Mouse (Mus musculus) liver, embryonic 12.5 days (tissue): ENCODE results near the gene Polk. TPM values are rescaled to one million over a fixed set of nuclear protein-coding genes. Genes with fewer than 3 reads are reported as not detected.

ENCODE experiments used
- ATAC-seq: fragments of 200-750 bp; cut with Nextera tagmentation; 2 replicates; pipeline ENCODE4 v1.8.0; 2017; ENCODE audit warnings: moderate number of reproducible peaks, mild to moderate bottlenecking, moderate library complexity
- H3K27ac ChIP-seq: fragments of 300-500 bp; sonication (generic); 2 replicates; pipeline ENCODE4 v1.5.1; 2016; ENCODE audit warnings: mild to moderate bottlenecking
- H3K27me3 ChIP-seq: fragments of 300-500 bp; sonication (generic); replicated peaks from 2 replicates; pipeline ENCODE4 v1.6.1; 2016; ENCODE audit warnings: mild to moderate bottlenecking, moderate library complexity
- H3K36me3 ChIP-seq: fragments of 300-500 bp; sonication (generic); 2 replicates; pipeline ENCODE4 v1.6.1; 2016; ENCODE audit warnings: mild to moderate bottlenecking, moderate library complexity
- H3K4me1 ChIP-seq: fragments of 300-500 bp; sonication (generic); 2 replicates; pipeline ENCODE4 v1.6.1; 2016
- H3K4me2 ChIP-seq: fragments of 300-500 bp; sonication (generic); 2 replicates; pipeline ENCODE4 v1.6.1; 2016; ENCODE audit warnings: mild to moderate bottlenecking, moderate library complexity
- H3K4me3 ChIP-seq: fragments of 300-500 bp; sonication (generic); 2 replicates; pipeline ENCODE4 v1.5.1; 2016; ENCODE audit warnings: mild to moderate bottlenecking, moderate library complexity
- H3K9ac ChIP-seq: fragments of 300-500 bp; sonication (generic); 2 replicates; pipeline ENCODE4 v1.6.1; 2016; ENCODE audit warnings: mild to moderate bottlenecking, moderate library complexity
- H3K9me3 ChIP-seq: fragments of 300-500 bp; sonication (generic); replicated peaks from 2 replicates; pipeline ENCODE4 v1.6.1; 2016; ENCODE audit warnings: mild to moderate bottlenecking, moderate library complexity
- WGBS: fragments of 180-500 bp; shearing (Covaris S2); methylation state at CpG from one replicate; pipeline ENCODE4 v1.1.7; 2016; ENCODE audit not compliant: insufficient replicate concordance; 5-methylcytosine and 5-hydroxymethylcytosine counted together
- polyA plus RNA-seq: library from polyadenylated mRNA; unstranded; fragments of >200 nt; fragmentation: Nextera tagmentation; extraction: Ambion mirVana; gene quantifications from 2 replicates; pipeline ENCODE4 v1.2.1, GENCODE M21; 2016

Gene Polk
- 6.2 and 6.9 TPM in 2 replicates for polyA plus RNA-seq

DNA sequence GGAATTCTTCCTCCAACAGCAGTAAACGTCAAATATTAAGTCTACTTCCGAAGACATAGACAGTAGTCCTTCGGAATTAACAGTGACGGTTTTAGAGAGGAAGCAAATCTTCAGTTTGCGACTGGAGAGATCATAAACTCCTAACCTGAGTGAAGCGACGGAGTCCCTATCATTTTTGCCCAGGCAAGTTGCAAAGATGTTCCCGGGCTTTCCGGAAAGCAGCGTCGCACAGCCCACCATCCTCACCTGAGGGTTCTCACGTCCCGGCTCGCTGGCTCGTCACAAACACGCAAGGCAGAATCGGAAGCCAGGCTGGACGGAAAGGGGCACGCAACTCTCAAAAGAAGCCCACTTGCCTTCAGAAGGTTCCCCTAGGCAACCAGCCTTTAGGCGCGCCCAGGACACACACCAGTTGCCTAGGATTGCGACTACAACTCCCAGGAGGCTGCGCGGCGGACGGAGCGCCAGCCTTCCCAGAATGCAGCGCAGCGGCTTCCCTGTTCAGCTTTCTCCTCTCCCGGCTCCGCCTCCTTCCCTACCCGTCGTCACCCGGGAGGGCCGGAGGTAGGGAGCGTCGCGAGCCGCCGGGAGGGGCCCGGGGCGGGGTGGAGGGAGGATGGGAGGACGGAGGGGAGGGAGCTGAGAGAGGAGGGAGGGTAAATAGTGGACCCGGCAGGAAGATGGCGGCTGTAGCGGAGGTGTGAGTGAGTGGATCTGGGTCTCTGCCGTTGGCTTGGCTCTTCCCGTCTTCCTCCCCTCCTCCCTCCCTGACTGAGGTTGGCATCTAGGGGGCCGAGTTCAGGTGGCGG is at the start of gene Polk, which contains the start of gene Col4a3bp:
Polk (minus strand) TSS at position 499 of the 809 bp plus-strand sequence.
Col4a3bp (plus strand) TSS at position 538 of the 809 bp plus-strand sequence.
- H3K4me3 ChIP-seq: peak within 1 kb of the TSS; percentile 98
- peaks cover 31% of the 10 kb centered on the region for H3K4me1 ChIP-seq
- H3K4me2 ChIP-seq: peak within 1 kb of the TSS; percentile 89
- peak within 1 kb of the TSS; percentile 98 for H3K9ac ChIP-seq
- peak within 1 kb of the TSS; percentile 89 for H3K27ac ChIP-seq
- under 1% methylated on average over 49 of the region's 50 CpGs for WGBS
- ATAC-seq: peak; percentile 99
- H3K36me3 ChIP-seq: no peaks in the 10 kb centered on the region
- H3K9me3 ChIP-seq: no peaks in the 10 kb centered on the region
- H3K27me3 ChIP-seq: no peaks in the 10 kb centered on the region

- no peak overlapping the region for H3K9ac ChIP-seq
- H3K27me3 ChIP-seq: no peaks in the 10 kb centered on the region
- no peak overlapping the region for H3K27ac ChIP-seq
- H3K4me3 ChIP-seq: no peak overlapping the region
- peaks cover 3% of the 10 kb centered on the region; the same call in 1 of the 2 replicates for H3K36me3 ChIP-seq
- peaks cover 23% of the 10 kb centered on the region for H3K4me1 ChIP-seq
- H3K4me2 ChIP-seq: no peak overlapping the region
- no peak for ATAC-seq
- WGBS: 78% methylated on average over 1 of the region's 1 CpGs
- no peaks in the 10 kb centered on the region for H3K9me3 ChIP-seq
These were observed 46.3 kb upstream of the Polk start for GRCm38 (mm10) chr13:96588642-96589041.

GRCm38 (mm10) chr13:96586540-96586939 is 44.2 kb upstream of the Polk start:
- Histone ChIP-seq H3K27me3 (no peaks in the 10 kb centered on the region), H3K4me1 (peaks cover 27% of the 10 kb centered on the region), H3K9ac (no peak overlapping the region), H3K36me3 (peaks cover 3% of the 10 kb centered on the region; the same call in 1 of the 2 replicates), H3K4me3 (no peak overlapping the region), H3K4me2 (no peak overlapping the region), H3K27ac (no peak overlapping the region), H3K9me3 (no peaks in the 10 kb centered on the region)
- ATAC-seq: no peak
- 89% methylated on average over 5 of the region's 5 CpGs for WGBS

GRCm38 (mm10) chr13:96584201-96584600 is 41.8 kb upstream of the Polk start:
- H3K4me3 ChIP-seq: no peak overlapping the region
- WGBS: 24% methylated on average over 2 of the region's 2 CpGs
- ATAC-seq: no peak

DNA sequence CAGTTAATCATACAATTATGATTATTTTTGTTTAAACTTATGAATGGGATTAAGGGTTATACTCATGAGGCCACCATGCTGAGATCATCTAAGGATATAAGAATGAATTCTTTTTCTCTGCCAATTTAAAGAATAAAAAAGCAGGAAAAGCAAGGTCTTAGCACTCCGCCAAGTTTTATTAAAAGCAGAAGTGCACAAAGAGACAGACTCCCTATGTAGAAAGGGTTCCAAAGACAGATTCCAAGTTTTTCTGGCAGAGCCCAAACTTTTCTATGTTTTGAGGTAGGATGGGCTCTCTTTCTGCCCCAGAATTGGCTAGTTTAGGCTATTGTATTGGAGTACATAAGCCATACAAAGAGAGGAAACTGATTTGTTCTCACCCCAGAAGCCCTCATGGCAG is 37.6 kb upstream of the Polk start:
- H3K4me2 ChIP-seq: no peak overlapping the region
- peaks cover 19% of the 10 kb centered on the region for H3K4me1 ChIP-seq
- no peaks in the 10 kb centered on the region for H3K36me3 ChIP-seq
- no peaks in the 10 kb centered on the region for H3K9me3 ChIP-seq
- H3K9ac ChIP-seq: no peak overlapping the region
- no peaks in the 10 kb centered on the region for H3K27me3 ChIP-seq
- no peak overlapping the region for H3K4me3 ChIP-seq
- ATAC-seq: no peak
- 82% methylated on average over 1 of the region's 1 CpGs for WGBS
- no peak overlapping the region for H3K27ac ChIP-seq

More at GRCm38 (mm10) chr13:96584201-96584600, 41.8 kb upstream of the Polk start:
- H3K4me1 ChIP-seq: peaks cover 19% of the 10 kb centered on the region
- no peak overlapping the region for H3K4me2 ChIP-seq
- no peak overlapping the region for H3K27ac ChIP-seq
- H3K9me3 ChIP-seq: no peaks in the 10 kb centered on the region
- H3K36me3 ChIP-seq: peaks cover 3% of the 10 kb centered on the region; the same call in 1 of the 2 replicates
- H3K9ac ChIP-seq: no peak overlapping the region
- H3K27me3 ChIP-seq: no peaks in the 10 kb centered on the region

DNA sequence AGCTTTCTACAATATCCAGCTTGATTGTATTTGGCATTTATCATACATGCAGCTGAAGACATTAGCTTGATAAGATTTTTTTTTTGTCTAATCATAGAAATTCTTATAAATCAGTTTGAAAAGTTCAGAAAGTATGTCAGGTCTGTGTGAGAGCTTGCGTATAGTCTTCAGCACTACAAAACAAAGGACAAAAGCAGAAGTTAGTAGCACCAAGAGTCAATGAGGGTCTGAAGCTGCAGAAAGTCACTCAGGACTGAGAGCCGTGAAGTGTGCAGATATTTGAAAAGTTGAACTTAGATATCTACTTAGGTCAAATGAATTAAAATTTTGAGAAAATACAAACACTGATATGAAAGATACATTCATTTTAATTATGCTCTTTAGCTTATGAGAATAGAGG is 36.7 kb upstream of the Polk start:
- no peak overlapping the region for H3K4me3 ChIP-seq
- H3K4me1 ChIP-seq: peaks cover 13% of the 10 kb centered on the region
- no peak overlapping the region for H3K4me2 ChIP-seq
- H3K9me3 ChIP-seq: no peaks in the 10 kb centered on the region
- no peaks in the 10 kb centered on the region for H3K27me3 ChIP-seq
- no peak overlapping the region for H3K27ac ChIP-seq
- ATAC-seq: no peak
- no peak overlapping the region for H3K9ac ChIP-seq
- H3K36me3 ChIP-seq: no peaks in the 10 kb centered on the region
- WGBS: 66% methylated on average over 2 of the region's 2 CpGs

DNA sequence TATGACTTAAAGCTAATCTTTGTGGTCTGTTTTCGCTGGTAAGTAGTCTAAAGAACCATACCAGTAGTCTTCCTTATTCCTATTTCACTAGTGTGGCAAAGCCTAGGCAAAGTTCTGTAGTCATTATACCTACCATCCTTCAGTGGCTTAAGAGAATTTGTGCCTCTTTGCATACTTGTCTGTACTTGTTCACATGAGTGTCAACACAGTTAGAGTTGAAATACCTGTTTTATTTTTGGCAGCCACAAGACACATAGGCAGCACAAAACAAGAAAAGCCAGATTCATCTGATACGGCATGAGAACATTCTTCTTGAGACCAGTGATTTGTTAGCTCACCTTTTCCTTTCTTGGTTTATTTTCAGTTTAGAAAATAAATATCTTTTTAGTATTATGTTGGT is 31.8 kb upstream of the Polk start:
- Histone ChIP-seq H3K4me2 (no peak overlapping the region), H3K27me3 (no peaks in the 10 kb centered on the region), H3K4me3 (no peak overlapping the region), H3K36me3 (peaks cover 6% of the 10 kb centered on the region), H3K9ac (no peak overlapping the region), H3K9me3 (no peaks in the 10 kb centered on the region), H3K4me1 (peaks cover 4% of the 10 kb centered on the region), H3K27ac (no peak overlapping the region)
- no peak for ATAC-seq
- 87% methylated on average over 2 of the region's 2 CpGs for WGBS

DNA sequence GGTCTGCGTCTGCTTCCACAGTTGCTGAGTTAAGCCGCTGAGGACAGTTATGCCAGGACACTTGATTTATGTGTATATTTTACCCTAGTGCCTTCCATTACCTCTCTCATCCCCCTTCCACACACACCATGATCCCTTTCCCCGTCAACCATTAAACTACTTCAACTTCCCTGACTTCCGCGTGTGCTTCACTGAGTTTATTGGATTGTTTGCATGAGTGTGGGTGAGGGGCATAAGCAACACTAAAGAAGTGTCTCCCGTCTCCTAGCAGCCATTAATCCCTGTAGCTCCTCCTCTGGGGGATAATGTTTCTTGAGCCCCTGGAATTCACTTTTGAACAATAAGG is 28.6 kb upstream of the Polk start:
- WGBS: 81% methylated on average over 6 of the region's 6 CpGs
- no peaks in the 10 kb centered on the region for H3K9me3 ChIP-seq
- ATAC-seq: no peak; the same call in 1 of the 2 replicates
- 0 out of 2 replicates have a peak overlapping the region, but pooled peaks have one; percentile 1 for H3K4me2 ChIP-seq
- H3K27ac ChIP-seq: peak overlapping the region; percentile 69
- no peak overlapping the region for H3K9ac ChIP-seq
- H3K4me3 ChIP-seq: no peak overlapping the region
- peaks cover 9% of the 10 kb centered on the region for H3K36me3 ChIP-seq
- peaks cover 17% of the 10 kb centered on the region for H3K4me1 ChIP-seq
- H3K27me3 ChIP-seq: no peaks in the 10 kb centered on the region

GRCm38 (mm10) chr13:96570313-96571015 is 28.1 kb upstream of the Polk start:
- H3K27me3 ChIP-seq: no peaks in the 10 kb centered on the region
- H3K4me2 ChIP-seq: 0 out of 2 replicates have a peak overlapping the region, but pooled peaks have one; percentile 1

GRCm38 (mm10) chr13:96567977-96568376 is 25.6 kb upstream of the Polk start:
- Histone ChIP-seq H3K36me3 (peaks cover 6% of the 10 kb centered on the region), H3K27me3 (no peaks in the 10 kb centered on the region), H3K4me2 (no peak overlapping the region), H3K27ac (no peak overlapping the region), H3K4me1 (peaks cover 17% of the 10 kb centered on the region), H3K9me3 (no peaks in the 10 kb centered on the region), H3K9ac (no peak overlapping the region), H3K4me3 (no peak overlapping the region)
- no peak for ATAC-seq
- 54% methylated on average over 6 of the region's 6 CpGs for WGBS

More at GRCm38 (mm10) chr13:96570313-96571015, 28.1 kb upstream of the Polk start:
- peak; percentile 80 for ATAC-seq
- peaks cover 17% of the 10 kb centered on the region for H3K4me1 ChIP-seq
- H3K9me3 ChIP-seq: no peaks in the 10 kb centered on the region
- peaks cover 9% of the 10 kb centered on the region for H3K36me3 ChIP-seq
- H3K9ac ChIP-seq: no peak overlapping the region
- H3K4me3 ChIP-seq: no peak overlapping the region
- WGBS: 66% methylated on average over 10 of the region's 10 CpGs
- H3K27ac ChIP-seq: peak overlapping the region; percentile 69

DNA sequence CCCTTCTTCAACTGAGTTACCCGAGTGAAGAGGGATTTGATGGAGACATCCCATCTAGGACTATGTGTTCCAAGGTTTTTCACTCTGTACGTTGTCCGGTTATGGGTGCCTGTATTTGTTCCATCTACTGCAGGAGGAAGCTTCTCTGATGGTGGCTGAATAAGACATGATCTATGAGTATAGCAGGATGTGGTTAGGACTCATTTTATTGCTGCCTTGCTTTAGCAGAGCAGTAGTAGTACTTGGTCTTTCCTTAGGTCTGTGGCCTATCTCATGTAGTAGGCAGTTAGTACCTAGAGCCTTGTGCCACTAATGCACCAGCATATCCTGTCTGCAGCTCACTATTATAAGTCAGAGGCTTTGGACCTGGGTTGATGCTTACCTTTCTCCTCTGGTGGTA is 12.7 kb upstream of the Polk start:
- no peak overlapping the region for H3K4me3 ChIP-seq
- no peak for ATAC-seq
- no peak overlapping the region for H3K27ac ChIP-seq
- WGBS: 89% methylated on average over 3 of the region's 3 CpGs
- no peak overlapping the region for H3K9ac ChIP-seq
- H3K9me3 ChIP-seq: no peaks in the 10 kb centered on the region
- peaks cover 6% of the 10 kb centered on the region for H3K36me3 ChIP-seq
- no peak overlapping the region for H3K4me2 ChIP-seq
- 0 out of 2 replicates have a peak, but pooled peaks cover 6% of the 10 kb centered on the region for H3K4me1 ChIP-seq
- no peaks in the 10 kb centered on the region for H3K27me3 ChIP-seq

- no peaks in the 10 kb centered on the region for H3K9me3 ChIP-seq
- peaks cover 4% of the 10 kb centered on the region for H3K36me3 ChIP-seq
- H3K27ac ChIP-seq: no peak overlapping the region
- H3K27me3 ChIP-seq: no peaks in the 10 kb centered on the region
- 53% methylated on average over 4 of the region's 4 CpGs for WGBS
- ATAC-seq: no peak
- peaks cover 17% of the 10 kb centered on the region for H3K4me1 ChIP-seq
- no peak overlapping the region for H3K4me2 ChIP-seq
- no peak overlapping the region for H3K4me3 ChIP-seq
- H3K9ac ChIP-seq: no peak overlapping the region
These were observed 5.6 kb upstream of the Polk start for GRCm38 (mm10) chr13:96547941-96548340.
